Mouse (Mus musculus) kidney, adult 8-10 months (tissue): ENCODE data around the gene Pea15a.
"Not testable (repeated sequence)": the region's sequence is repeated elsewhere in the genome, so short reads cannot be mapped to it uniquely, and the experiment has no call there.

ENCODE experiments used
- DNase-seq, 2 experiments: peaks; one replicate each; pipeline ENCODE4 v3.0.0; 2022

Pea15a gene

DNA sequence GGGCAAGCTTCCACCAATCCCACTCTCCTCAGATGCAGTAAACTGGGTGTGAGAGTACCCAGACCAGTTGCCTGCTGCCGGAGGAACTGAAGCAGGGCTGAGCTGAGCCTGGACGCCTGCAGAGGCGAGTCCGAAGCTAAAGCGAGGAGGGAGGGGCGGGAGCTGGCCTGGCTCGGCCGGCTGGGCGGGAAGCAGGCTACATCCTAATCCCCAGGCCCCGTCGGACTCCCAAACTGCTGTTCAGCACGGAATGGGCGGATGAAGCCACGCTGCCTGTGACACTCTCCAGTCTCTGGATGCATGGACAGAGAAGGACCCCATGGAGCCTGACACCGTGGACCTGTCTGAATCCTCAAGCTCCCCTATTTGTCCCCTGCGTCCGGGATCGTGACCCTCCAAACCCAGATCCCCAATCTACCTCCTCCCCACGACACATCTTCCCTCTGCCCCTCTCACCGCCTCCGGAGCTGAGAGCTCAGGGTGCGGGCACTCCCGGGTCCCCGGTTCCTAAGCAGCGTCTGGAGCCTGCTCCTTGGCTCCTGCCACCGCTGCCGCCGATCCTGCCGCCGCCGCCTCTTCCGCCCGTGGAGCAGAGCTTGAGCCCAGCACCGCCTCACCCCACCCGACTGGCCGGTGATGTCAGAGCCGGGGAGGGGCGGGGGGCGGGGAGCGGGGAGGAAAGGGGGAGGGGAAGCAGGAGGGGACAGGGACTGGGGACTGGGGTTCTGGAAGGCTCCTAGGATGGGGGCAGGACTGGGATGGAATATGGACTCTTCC, at the start of gene Pea15a:
Gene Pea15a, minus strand, starts transcription at position 664 of the 777 bp plus-strand sequence.
- peak; percentile 77 for DNase-seq

DNA sequence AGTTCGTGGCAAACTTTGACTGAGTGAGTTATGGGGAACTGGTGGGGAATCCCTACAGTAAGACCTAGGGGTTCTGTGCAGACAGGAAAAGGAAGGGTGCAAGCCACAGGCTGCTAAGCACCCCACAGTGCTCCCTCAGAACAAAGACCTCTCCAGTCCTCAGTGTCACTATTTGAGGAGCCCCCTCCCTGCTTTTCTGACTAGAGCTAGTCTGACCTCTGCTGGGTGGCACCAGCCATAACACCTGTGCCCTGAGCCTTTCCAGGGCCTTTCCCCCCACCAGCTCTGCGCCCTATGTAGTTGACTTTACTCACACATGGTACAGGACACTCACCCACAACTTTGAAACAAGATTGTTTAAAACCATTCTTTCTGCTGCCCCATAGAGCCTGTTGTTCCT, 41.1 kb upstream of the Pea15a start:
- DNase-seq: peak in 1 of 2 experiments; percentile 23

- no peak for DNase-seq
These were observed 40.6 kb upstream of the Pea15a start for GRCm38 (mm10) chr1:172247216-172247615.

GRCm38 (mm10) chr1:172244645-172245044, 38.0 kb upstream of the Pea15a start:
- not testable (repeated sequence) for DNase-seq

GRCm38 (mm10) chr1:172243547-172244205, 37.1 kb upstream of the Pea15a start:
- DNase-seq: peak in 1 of 2 experiments; percentile 21

GRCm38 (mm10) chr1:172242401-172242800, 35.8 kb upstream of the Pea15a start:
- peak; percentile 61 to 86 for DNase-seq

DNA sequence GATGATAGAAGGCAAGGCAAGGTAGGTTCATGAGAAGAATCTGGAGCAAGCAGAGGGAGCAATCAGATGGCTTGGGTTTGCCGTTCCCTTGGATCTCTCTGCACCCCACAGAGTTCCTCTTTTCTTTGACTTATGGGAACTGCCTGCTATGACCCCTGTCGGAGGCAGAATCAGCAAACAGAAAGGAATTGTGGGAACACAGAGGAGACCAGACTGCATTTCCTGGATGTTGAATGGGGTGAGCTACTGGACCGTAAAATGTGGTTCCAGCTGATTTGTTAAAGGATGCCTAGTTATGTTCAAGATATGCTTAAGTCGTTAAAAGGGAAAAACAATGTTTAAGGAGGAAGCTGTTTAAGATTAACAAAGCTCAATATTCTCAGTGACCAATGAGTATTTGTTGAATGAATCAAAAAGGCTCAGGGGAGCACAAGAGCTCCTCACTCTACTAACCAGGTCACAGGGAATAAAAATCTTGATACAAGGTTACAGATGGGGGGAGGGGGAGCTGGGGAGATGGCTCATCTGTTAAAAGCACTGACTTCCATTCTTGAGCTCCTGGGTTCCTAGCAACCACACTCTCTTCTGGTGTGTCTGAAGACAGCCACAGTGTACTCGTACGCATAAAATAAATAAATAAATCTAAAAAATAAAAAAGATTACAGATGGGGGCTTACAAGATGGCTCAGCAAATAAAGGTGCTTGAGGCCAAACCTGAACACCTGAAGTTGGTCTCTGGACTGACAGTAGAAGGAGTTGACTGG, 34.5 kb upstream of the Pea15a start:
- DNase-seq: peak; percentile 19 to 32

GRCm38 (mm10) chr1:172229215-172229614, 22.6 kb upstream of the Pea15a start:
- no peak for DNase-seq

GRCm38 (mm10) chr1:172228209-172228608, 21.6 kb upstream of the Pea15a start:
- DNase-seq: no peak

GRCm38 (mm10) chr1:172221297-172222063, 14.9 kb upstream of the Pea15a start:
- no peak for DNase-seq

GRCm38 (mm10) chr1:172220414-172220813, 13.8 kb upstream of the Pea15a start:
- DNase-seq: peak; percentile 73 to 75

- no peak for DNase-seq
These were observed 13.1 kb upstream of the Pea15a start, which contains the start of gene Casq1 for GRCm38 (mm10) chr1:172219451-172220406. TSS of gene Casq1 (minus strand) at chr1:172219868.

GRCm38 (mm10) chr1:172218164-172218910, 11.7 kb upstream of the Pea15a start:
- DNase-seq: no peak

DNA sequence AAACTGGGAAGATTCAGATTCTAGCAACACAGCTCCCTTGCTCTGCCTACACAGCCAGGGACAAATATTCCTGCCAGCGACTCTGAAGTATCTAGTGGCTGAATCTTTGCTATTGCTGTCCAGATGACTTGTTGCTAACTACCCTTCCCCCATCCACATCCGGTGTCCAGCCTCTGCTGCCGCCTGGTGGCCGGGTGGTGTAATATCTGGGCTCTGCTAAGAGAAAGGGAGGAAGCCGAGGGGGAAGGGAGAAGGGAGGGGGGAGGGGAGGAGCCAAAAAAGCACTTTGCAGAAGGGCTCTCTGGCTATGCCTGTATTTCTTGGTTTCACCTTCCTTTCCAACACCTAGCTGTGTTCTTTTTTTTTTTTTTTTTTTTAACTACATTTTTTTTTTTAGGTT, 10.5 kb upstream of the Pea15a start:
- peak; percentile 92 for DNase-seq

GRCm38 (mm10) chr1:172214748-172215147, 8.1 kb upstream of the Pea15a start:
- no peak for DNase-seq

DNA sequence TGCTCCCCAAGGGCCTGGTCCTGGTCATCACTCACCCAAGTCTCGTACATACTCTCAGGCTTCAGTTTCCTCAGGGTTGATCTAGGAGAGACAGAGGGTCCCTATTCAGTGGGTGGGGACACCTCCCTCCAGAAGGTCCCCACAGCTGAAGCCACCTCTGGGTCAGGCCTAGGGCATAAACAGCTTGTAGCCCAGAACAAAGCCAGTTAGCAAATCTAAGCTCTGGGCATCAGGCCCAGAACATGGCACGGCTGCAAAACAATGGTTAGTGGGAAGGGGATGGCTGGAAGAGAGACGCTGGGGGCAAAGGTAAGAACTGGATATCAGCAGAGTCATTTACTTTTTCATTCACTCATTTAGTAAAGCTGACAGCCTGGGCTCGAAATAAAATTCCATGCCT, 7.2 kb upstream of the Pea15a start:
- no peak for DNase-seq

DNA sequence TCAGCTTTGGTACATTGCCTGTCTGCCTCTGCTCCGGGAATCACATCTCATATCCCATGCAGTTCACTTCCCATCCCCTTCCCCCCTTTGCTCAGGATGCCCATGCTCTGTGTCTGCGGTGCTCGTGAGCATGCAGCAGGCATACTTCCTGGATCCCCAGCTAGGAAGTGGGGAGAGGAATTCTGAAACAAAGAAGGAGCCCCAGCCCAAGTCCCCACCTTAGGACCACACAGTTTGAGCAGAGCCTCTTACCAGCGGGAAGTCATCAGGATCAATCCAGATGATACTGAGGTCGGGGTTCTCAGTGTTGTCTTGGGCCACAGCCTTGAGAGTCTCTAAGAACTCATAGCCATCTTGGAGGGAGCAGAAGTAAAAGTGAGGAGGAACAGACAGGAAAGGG, 6.2 kb upstream of the Pea15a start:
- DNase-seq: no peak

GRCm38 (mm10) chr1:172207111-172207584, 544 bp upstream of the Pea15a start:
- no peak for DNase-seq

- DNase-seq: no peak
These were observed 890 bp downstream of the Pea15a start for GRCm38 (mm10) chr1:172205741-172206087.
